Mouse (Mus musculus): ENCODE data around the gene Prmt1. TPM values are rescaled to one million over a fixed set of nuclear protein-coding genes. Genes with fewer than 3 reads are reported as not detected.
A peak's percentile ranks its signal among the peaks of the same experiment; 100 is the strongest.
"Not testable (repeated sequence)": the region's sequence is repeated elsewhere in the genome, so short reads cannot be mapped to it uniquely, and the experiment has no call there.

The Prmt1 gene
- 160 and 230 TPM in 2 replicates for total RNA-seq (2014; fragmentation: Nextera tagmentation)
- 132 and 171 TPM in 2 replicates for total RNA-seq (2017)

DNA sequence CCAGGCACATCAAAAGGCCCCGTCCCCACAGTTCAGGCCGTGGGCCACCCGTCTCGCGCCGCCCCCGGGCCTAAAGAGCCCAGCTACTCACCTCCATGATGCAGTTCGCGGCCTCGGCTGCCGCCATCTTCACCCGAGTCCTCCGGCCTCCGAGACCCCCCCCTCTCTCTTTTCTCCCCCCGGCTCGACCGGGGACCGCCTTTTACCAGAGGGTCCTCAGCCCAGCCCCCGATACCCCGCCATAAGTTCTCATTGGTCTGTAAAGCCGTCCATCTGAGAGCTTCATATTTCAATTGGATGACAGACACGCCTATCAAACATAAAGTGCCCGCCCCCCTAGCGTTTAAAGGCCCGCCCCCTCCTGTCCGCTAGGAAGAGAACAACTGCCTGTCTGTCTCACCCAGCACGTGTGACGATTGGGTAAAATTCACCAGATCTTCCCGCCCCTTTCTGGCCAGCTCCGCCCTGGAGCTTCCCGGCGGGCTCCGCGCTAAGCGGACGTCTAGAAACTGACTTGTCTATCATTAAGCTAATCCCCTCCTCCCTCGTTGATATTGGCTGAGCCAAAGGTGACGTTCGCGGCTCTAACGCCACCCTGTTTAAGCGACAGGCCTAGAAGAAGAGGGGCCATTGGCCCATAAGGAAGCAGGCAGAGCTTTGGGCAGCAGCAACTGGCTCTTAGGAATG lies at the start of gene Prmt1:
Gene Prmt1, minus strand, starts transcription at position 377 of the 687 bp plus-strand sequence.
- ATAC-seq (replicated peaks; ENCODE audit: low FRiP score, low TSS enrichment, poor library complexity, severe bottlenecking), result peak; percentile 89

DNA sequence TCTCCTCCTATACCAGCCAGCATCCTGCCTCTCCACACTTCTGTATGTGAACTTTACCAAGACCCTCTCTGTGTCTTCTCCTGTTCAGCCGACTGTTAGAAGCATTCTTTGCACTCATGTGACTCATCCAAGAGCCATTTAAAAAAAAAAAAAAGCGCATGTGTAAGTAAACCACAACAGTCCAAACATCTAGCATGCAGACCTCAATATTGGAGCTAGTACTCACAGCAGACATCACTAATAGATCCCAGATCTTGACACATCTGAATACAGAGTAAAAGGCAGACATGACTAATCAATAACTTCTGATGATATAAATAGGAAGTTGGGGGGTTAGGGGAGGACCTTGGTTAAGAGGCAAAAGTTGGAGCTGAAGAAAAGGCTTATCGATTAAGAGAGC lies 49.3 kb upstream of the Prmt1 start:
- no peak for ATAC-seq (replicated peaks; ENCODE audit: low FRiP score, low TSS enrichment, poor library complexity, severe bottlenecking)

DNA sequence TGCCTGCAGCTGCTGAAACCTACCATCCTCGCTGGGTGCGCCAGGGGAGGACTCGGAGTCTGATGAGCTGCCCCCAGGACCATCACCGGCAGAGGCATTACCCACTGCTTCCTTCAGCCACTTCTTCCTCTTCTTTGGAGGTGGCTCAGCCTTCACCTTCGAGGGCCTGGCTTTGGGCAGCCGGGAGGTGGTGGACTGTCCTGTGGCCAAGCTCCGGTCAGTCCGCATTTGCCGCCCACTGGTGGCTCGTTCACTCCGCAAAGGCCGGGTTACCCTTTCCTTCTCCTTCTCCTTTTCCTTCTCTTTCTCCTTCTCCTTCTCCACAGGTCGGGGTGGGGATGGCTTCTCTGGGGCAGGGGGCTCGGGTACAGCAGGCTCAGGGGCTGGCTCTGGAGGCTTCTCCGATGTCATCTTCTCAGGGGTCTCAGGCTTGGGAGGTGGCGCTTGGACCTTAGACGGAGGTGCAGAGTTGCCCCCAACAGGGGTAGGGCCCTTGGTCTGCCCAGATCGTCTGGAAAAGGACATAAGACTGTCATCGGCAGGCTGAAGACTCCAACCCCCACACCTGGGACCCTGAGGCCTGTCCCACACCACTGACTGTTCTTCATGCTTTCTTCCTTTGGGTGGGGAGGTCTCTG lies 47.5 kb upstream of the Prmt1 start:
- no peak for ATAC-seq (replicated peaks; ENCODE audit: low FRiP score, low TSS enrichment, poor library complexity, severe bottlenecking)

DNA sequence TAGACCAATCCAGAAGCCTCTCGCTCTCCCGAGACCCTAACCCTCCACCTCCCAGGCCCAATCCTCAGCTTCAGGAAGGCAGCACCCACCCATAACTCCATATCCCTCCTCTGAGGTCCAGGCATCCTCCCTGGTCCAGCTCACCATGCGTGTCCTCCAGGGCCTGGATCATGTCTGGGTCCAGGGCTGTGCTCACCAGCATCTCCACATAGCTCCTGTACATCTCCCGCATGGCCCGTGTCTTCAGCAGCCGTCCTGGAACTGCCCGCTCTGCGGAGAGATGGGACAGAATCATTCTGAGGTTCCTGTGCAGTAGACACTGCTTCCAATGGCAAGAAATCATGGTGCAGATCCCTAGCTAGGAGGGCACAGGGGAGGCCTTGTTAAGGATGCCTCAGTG lies 44.5 kb upstream of the Prmt1 start:
- ATAC-seq (replicated peaks; ENCODE audit: low FRiP score, low TSS enrichment, poor library complexity, severe bottlenecking), result no peak

DNA sequence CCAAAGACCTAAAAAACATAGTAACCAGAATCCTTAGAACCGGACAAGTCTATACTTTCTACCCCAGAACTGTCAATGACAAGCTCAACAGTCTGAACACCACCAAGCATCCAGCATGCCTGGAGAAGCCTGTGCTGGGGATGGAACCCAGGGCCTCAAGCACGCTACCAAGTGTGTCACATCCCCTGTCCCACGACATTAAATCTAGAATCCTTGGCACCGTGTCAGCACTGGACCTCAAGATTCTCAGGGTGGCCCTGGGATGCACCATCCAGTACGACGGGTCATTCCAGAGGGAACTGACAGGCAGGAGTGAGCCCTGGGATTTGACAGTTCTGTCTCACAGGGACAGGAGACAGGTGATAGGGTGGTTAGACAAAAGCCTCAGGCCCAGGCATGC lies 43.6 kb upstream of the Prmt1 start:
- ATAC-seq (replicated peaks; ENCODE audit: low FRiP score, low TSS enrichment, poor library complexity, severe bottlenecking), result no peak

DNA sequence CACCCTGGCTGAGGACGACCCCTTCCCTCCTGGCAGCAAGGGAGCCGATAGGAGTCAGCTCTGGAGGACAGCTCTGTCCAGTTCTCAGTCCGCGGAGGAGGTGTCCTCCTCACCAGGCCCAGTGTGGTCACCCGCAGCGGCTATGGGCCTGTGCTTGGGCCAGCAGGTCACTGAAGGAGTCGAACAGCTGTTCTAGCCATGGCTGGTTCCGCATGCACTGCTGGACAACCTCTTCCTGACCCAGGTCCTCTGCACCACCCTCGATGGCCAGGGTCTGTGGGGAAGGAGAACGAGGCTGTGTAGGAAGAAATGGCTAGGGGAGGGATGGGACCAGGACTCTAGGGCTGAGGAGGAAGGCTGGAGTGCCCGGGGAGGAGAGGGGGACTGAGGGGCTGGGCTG lies 42.0 kb upstream of the Prmt1 start:
- ATAC-seq (replicated peaks; ENCODE audit: low FRiP score, low TSS enrichment, poor library complexity, severe bottlenecking), result no peak

DNA sequence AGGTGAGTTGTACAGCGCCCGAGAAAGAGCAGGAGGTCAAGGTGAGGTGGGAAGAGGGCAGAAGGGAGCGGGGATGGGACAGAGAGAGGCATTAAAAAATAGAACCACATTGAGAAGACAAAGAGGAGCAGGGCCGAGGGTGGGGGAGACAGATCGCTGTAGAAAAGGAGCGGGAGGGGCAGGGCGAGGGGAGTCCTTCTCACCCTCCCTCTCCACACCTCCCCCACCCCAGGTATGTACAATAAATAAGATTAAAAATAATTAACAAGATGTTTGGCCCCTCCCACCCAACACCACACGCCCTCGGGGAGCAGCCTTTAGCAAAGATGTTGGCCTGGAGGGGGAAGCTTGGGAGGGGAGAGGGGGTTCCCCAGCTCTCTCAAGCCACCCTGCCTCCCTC lies 41.4 kb upstream of the Prmt1 start:
- no peak for ATAC-seq (replicated peaks; ENCODE audit: low FRiP score, low TSS enrichment, poor library complexity, severe bottlenecking)

DNA sequence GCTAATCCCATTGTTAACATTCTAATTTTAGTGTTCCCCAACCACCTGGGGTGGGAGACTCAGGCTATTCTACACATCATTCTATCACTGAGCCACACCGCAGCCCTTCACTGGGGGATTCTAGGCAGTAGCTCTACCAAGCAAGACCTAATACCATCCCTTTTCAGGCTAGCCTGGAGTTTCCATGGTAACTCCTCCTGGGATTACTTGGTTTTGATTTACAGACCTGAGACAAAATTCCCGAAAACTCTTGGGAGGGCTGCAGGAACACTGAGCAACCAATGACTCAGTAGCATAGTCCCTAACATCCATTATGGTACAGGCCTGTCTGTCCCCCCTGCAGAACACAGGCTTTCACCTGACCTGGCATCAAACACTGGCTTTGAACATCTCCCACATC lies 39.9 kb upstream of the Prmt1 start:
- no peak for ATAC-seq (replicated peaks; ENCODE audit: low FRiP score, low TSS enrichment, poor library complexity, severe bottlenecking)

DNA sequence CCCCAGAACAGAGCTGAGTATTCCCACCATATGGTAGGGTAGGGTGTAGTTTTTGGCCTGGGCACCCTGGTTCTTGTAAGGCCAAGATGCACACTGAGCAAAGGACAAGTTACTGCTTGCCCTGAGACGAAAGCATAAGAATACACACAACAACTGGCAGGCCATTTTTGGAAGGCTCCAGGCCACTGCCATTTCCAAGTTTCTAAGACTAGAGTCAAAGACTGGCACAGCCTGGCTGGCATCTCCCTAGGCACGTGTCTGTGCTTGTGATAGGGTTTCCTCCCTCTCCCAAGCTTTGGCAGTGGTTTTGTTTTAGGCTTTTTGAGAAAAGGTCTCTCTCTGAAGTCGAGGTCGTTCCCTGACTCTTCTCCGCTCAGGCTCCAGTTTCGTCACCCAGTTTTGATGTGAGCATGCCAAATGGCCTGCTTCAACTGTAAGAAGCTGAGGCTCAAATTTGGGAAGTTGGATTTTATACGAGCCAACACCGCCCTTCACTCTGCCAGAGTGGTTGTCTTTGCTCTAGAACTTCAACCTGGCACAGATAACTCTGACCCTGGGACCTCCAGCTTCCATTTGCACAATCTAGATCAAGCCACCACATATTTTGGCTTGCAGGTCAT lies 39.3 kb upstream of the Prmt1 start:
- no peak for ATAC-seq (replicated peaks; ENCODE audit: low FRiP score, low TSS enrichment, poor library complexity, severe bottlenecking)

DNA sequence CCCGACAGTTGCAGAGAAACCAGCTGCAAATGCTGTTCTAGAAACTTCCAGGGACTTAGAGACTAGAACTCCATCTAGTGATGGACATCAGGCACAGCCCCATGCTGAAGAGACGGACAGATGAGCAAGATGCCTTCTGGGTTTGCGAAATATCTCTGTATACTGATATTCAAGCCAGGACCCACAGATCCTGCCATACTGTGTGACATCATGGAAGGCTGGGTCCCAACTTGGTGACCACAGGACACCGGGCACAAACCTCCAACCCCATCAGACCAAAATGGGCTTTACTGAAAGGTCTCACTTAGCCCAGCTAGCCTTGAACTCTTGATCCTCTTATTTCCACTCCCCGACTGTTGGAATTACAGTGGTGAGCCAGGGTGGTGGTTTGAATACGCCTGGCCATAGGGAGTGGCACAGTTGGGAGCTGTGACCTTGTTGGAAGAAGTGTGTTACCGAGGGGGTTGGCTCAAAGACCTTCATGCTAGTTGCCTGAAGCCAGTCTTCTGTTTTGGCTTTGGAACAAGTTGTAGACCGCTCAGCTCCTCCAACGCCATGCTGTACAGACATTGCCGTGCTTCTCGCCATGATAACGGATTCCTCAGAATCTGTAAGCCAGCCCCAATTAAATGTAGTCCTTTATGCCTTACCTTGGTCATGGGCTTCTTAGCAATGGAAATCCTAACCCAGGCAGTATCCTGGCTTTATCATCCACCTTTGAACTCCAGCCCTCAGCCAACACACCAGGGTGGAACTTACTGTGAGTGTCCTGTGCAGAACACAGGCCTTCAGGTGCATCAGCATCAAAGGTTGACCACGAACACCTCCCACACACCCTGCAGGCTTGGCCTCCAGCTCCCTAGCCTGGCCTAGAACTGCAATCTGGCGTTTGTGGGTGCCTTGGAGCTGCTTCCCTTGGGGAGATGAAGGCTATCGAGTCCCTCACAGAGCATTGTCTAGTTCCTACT lies 38.2 kb upstream of the Prmt1 start:
- ATAC-seq (replicated peaks; ENCODE audit: low FRiP score, low TSS enrichment, poor library complexity, severe bottlenecking), result no peak

DNA sequence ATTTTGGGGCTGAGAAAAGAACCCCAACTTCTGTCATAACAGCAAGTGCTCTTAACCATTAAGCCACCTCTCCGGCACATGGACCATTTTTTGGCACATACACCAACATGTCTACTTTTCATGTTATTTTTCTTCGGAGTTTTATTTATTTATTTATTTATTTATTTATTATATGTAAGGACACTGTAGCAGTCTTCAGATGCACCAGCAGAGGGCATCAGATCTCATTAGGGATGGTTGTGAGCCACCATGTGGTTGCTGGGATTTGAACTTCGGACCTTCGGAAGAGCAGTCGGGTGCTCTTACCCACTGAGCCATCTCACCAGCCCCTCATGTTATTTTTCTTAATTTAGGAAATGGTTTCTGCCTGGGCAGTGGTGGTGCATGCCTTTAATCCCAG lies 37.3 kb upstream of the Prmt1 start:
- not testable (repeated sequence) for ATAC-seq (replicated peaks; ENCODE audit: low FRiP score, low TSS enrichment, poor library complexity, severe bottlenecking)

DNA sequence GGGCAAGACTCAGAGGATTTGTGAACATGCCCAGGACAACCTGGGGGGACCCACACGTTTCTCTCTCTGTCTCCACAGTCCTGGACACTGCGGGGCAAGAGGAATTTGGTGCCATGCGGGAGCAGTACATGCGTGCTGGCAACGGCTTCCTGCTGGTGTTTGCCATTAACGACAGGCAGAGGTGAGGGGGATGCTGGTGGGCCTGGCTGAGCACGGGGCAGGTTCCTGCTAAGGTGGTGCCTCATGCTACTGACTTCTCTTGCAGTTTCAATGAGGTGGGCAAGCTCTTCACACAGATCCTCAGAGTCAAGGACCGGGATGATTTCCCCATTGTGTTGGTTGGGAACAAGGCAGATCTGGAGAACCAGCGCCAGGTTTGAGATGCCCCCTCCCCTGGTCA lies 33.9 kb upstream of the Prmt1 start:
- no peak for ATAC-seq (replicated peaks; ENCODE audit: low FRiP score, low TSS enrichment, poor library complexity, severe bottlenecking)

DNA sequence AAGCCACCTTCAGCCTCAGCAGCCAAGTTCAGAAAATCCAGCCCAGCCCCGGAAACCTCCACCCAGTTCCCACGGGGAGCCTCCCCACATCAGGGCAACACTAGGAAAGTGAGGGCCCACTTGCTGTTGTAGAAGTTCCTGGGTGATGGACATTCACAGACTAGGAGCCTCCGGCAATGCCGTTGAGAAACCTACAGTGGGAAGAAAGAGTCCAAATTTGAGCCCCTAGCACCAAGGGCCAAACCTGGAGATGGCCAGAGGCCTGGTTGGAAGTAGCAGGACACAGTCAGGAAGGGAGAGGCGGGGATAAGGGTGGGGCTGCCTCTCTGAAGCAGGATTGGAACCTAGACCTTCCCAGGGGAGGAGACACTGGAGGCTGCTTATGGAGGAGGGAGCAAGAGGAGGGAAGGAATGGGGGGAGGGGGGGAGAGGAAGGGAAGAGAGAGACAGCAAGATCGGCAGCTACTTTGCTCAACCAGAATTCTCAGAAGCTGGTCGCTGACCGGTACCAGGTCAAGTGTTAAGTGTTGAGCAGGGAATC lies 32.7 kb upstream of the Prmt1 start:
- no peak for ATAC-seq (replicated peaks; ENCODE audit: low FRiP score, low TSS enrichment, poor library complexity, severe bottlenecking)

DNA sequence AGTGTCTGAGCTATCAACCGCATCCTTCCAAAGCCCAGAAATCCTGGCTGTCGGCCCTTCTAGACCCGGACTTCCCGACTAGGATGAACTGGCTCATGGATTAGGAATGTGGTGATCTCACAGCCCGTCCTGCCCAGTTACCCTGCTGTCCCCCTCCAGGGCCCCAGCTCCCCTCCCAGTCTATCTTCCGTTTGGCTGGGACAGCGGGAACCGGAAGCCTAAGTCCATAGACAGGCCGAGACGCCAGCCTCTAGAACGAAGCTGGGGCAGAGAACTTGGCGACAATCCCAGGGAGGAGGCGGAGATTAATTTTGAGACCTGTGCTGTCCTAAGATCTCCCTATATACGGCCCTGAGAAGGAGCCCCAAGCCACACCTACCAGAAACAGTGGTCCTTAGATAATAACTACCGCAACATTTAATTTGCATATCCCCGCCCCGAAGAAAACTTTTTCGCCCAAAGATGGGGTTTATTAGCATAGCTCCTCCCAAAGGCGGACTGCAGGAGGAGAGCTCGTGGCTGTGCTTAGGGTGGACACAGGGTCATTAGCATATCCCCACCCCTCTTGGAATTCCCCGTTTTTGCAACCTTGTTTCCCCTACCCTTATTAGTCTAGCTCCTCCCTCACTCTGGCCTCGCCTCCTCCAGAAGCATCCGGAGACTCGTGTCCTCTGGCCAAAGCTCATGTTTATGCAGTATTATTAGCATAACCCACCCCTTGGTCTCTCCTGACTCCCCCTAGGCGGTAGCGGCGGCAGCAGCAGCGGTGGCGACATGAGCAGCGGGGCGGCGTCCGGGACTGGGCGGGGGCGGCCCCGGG lies 31.1 kb upstream of the Prmt1 start, which contains the start of gene Rras:
Gene Rras, plus strand, starts transcription at position 720 of the 820 bp plus-strand sequence.
- ATAC-seq (replicated peaks; ENCODE audit: low FRiP score, low TSS enrichment, poor library complexity, severe bottlenecking), result peak; percentile 87

DNA sequence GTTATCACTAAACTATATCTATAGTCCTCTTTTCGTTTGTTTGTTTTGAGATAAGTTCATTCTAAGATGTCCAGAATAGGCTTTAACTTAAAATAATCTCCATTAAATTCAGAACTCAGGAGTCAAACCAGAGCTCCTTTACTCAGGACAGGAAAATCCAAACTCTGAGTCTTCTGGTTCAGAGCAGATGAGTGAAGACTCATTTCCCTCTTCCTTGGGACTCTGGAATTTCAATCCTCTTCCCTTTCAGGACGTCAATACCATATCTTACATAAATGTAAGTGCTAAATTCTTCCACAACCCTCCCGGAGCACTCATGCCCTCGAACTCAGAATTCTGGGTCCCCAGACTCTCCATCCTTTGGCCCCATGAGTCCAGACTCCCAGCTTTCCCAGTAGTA lies 30.4 kb upstream of the Prmt1 start:
- no peak for ATAC-seq (replicated peaks; ENCODE audit: low FRiP score, low TSS enrichment, poor library complexity, severe bottlenecking)

DNA sequence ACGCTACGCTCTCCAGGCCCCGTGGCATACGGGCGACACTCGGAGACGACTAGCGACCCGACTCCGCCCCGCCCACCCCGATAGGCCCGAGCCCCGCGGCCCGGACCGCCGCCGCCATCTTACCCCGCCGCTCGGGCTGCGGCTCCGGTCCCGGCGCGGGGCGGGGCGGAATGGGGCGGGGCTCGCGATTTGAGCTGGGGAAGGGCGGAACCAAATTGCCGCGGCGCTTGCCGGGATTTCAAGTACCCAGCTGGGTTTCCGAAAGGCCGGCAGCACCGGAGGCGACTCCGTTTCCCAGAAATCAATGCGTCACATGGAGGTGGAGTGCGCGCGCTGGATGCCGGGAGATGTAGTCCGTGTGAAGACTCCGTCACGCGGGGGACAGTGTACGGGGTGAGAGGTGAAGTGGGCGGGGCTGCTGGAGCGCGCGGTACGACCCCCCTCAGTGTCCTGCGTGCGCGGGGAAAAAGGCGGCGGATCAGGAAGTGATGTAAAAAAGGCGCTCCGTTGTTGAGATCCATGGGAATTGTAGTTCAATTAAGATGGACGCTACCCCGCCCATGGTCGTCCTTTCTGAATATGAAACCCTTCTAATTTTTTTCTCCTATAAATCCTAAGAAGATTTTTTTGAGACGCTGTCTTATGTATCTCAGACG lies 29.7 kb upstream of the Prmt1 start, which contains the start of gene Scaf1:
Gene Scaf1, minus strand, starts transcription at position 407 of the 656 bp plus-strand sequence.
- peak; percentile 65 for ATAC-seq (replicated peaks; ENCODE audit: low FRiP score, low TSS enrichment, poor library complexity, severe bottlenecking)

DNA sequence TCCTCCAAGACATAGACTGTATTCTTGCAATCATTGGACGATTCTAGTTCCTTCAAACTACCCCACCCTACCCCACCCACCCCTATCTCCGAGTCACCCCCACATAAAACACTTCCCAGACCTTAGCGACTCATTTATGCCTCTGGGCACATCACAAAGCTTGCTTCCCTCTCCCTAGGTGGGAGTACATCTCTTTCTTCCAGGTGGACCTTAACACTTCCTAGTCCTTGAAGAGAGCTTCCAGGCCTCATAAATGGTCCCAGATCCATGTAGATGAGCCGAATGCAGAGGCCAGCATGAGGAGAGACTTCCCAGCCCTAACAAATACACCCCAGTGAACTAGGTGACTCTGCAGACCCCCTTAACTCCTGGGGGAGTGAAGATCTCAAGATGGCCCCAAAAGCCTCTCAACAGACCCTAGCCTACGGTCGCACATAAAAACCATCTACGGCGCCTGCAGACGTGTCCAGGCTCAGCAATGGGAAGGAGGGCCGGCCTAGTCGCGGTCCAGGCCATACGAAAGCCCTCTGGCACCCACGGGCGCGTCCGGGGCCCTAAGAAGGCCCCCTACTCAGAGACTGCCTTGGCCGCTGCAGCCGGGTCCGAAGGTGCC lies 29.1 kb upstream of the Prmt1 start:
- ATAC-seq (replicated peaks; ENCODE audit: low FRiP score, low TSS enrichment, poor library complexity, severe bottlenecking), result no peak

DNA sequence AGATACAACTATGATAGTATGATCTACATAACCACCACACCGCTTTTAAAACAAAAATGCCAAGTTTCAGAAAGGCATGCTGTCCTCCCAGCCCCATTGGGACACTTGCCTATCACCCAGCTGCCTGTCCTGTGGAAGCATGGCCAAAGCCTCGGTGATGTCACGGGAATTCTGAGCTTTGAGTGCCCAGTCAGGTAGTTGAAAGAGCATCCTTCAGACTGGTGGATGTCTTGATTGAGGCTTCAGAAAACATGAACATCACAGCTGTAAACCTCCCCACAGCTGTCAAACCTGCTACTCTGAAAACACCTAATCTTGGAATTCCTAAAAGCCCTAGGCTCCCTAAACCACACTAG lies 27.7 kb upstream of the Prmt1 start:
- no peak for ATAC-seq (replicated peaks; ENCODE audit: low FRiP score, low TSS enrichment, poor library complexity, severe bottlenecking)
